Mouse (Mus musculus) liver, postnatal 0 days (tissue): ENCODE measurements around the gene Ankrd63. TPM values are rescaled to one million over a fixed set of nuclear protein-coding genes. Genes with fewer than 3 reads are reported as not detected.

Experiments
- ATAC-seq: fragments of 200-750 bp; cut with Nextera tagmentation; 2 replicates; pipeline ENCODE4 v1.8.0; 2017; ENCODE audit warnings: mild to moderate bottlenecking, moderate library complexity
- DNase-seq: peaks from one replicate; pipeline ENCODE4 v3.0.0-alpha.2; 2016
- H3K27ac ChIP-seq: fragments of 300-500 bp; sonication (generic); 2 replicates; pipeline ENCODE4 v1.5.1; 2014; ENCODE audit warnings: antibody characterized with exemption, moderate library complexity, mild to moderate bottlenecking, low read depth
- H3K27me3 ChIP-seq: fragments of 300-500 bp; sonication (generic); 2 replicates; pipeline ENCODE4 v1.6.1; 2014; ENCODE audit warnings: low read length, control low read depth, mixed read lengths; ENCODE audit not compliant: insufficient read depth
- H3K36me3 ChIP-seq: fragments of 300-500 bp; sonication (generic); replicated peaks from 2 replicates; pipeline ENCODE4 v1.6.1; 2014; ENCODE audit warnings: mild to moderate bottlenecking, control low read depth, low read length, moderate library complexity, mixed read lengths; ENCODE audit not compliant: insufficient read depth
- H3K4me1 ChIP-seq: fragments of 300-500 bp; sonication (generic); 2 replicates; pipeline ENCODE4 v1.6.1; 2014; ENCODE audit warnings: antibody characterized with exemption, mild to moderate bottlenecking, control low read depth; ENCODE audit not compliant: insufficient read depth
- H3K4me2 ChIP-seq: fragments of 300-500 bp; sonication (generic); 2 replicates; pipeline ENCODE4 v1.6.1; 2014; ENCODE audit warnings: low read depth, mild to moderate bottlenecking, low read length, moderate library complexity, mixed read lengths
- H3K4me3 ChIP-seq: fragments of 300-500 bp; sonication (generic); 2 replicates; pipeline ENCODE4 v1.5.1; 2014; ENCODE audit warnings: low read depth, low read length
- H3K9ac ChIP-seq: fragments of 300-500 bp; sonication (generic); replicated peaks from 2 replicates; pipeline ENCODE4 v1.6.1; 2014; ENCODE audit warnings: mild to moderate bottlenecking, moderate library complexity
- H3K9me3 ChIP-seq: fragments of 300-500 bp; sonication (generic); 2 replicates; pipeline ENCODE4 v1.6.1; 2016; ENCODE audit warnings: mild to moderate bottlenecking, control low read depth, low read length, mixed read lengths
- CTCF ChIP-seq: sonication (generic); IDR thresholded peaks from 2 replicates; pipeline ENCODE4 v1.5.1; 2016; ENCODE audit warnings: antibody characterized with exemption, low read depth
- EP300 ChIP-seq: IDR thresholded peaks from 2 replicates; pipeline ENCODE4 v1.6.1; 2016; ENCODE audit warnings: antibody characterized with exemption, low read depth, mild to moderate bottlenecking
- WGBS: fragments of 180-500 bp; shearing (Covaris S2); extraction: QIAGEN DNeasy Blood & Tissue Kit; methylation state at CpG from one replicate; pipeline ENCODE4 v1.1.7; 2014; ENCODE audit not compliant: insufficient replicate concordance; 5-methylcytosine and 5-hydroxymethylcytosine counted together
- polyA plus RNA-seq: library from polyadenylated mRNA; unstranded; fragments of >200 nt; fragmentation: Nextera tagmentation; extraction: Ambion mirVana; gene quantifications from 2 replicates; pipeline ENCODE4 v1.2.1, GENCODE M21; 2015

The Ankrd63 gene
- polyA plus RNA-seq, 1 experiment from 2014 or later, result 0.02 TPM

DNA sequence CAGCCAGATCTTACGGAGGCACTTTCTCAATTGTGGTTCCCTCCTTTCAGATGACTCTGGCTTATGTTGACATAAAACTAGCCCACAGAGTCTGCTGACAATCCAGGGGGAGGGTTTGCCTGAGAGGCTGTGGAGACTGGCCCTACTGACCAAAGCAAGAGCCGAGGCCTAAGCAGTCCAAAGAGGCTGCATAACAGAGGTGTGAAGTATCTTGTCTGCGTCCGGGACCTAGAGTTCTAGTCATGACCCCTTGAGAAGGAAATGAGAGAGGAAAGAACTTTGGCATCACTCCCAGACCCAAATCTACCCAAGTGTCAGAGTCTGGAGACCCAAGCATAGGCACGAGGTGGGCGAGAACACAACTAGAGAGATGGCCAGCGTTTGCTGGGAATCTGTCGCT, 17.1 kb downstream of the Ankrd63 start:
- H3K9me3 ChIP-seq, result no peaks in the 10 kb centered on the region
- H3K27me3 ChIP-seq, result no peaks in the 10 kb centered on the region
- H3K4me2 ChIP-seq, result no peak overlapping the region
- no peak for ATAC-seq
- H3K4me1 ChIP-seq, result no peaks in the 10 kb centered on the region
- H3K27ac ChIP-seq, result no peak overlapping the region
- WGBS, result 63% methylated on average over 8 of the region's 8 CpGs
- no peak overlapping the region for H3K4me3 ChIP-seq
- no peak for TF ChIP-seq EP300
- no peak for TF ChIP-seq CTCF
- no peak overlapping the region for H3K9ac ChIP-seq
- H3K36me3 ChIP-seq, result no peaks in the 10 kb centered on the region
- no peak for DNase-seq

DNA sequence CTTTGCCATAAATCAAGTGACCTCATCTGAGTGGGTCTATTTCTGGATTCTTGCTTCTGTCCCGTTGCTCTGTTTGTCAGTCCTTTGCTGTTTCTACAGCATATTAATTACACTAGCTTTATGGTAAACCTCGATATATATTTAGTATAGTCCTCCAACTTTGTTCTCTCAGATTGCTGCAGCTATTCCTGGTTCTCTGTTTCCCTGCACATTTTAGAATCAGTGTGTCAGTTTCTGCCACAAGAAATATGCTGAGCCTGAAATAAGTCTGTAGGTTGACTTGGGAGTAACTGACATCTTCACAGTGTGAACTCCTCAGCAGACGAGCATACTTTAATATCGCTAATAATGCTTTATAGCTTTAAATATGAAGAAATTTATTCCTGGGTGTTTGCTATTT, 18.7 kb downstream of the Ankrd63 start:
- 76% methylated on average over 4 of the region's 4 CpGs for WGBS

DNA sequence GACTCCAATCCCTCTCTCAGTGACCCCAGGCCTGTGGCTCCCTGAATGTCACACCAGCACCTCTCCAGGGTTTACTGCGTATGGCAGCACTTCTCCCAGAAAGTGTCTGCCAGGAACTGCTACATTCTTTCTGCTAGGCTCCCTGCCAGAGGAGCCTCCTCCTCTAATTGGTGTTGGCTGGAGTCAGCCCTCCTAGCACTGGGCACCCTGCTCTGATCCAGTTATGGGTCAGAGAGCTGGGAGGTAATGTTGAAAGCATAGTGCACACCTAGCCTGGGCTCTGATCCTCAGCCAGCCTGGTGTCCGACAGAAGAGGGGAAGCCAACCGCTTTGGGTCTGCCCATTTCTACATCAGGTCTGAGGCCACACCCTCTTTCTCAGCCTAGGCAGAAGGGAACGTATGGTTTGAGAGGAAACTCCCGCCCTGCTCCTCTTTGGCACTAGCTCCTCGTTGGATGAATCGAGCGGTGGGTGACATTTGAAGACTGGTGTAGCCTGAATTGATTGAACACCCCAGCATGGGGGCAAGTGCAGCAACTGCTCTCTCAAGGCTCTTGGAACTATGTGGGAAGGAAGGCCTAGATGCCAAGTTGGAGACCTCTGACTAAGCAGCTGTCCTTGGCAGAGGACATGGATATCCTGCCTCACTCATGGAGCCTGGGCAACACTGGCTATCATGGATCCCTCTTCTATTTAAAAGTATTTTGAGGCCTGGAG, 21.1 kb downstream of the Ankrd63 start:
- ATAC-seq (no peak), DNase-seq (no peak)
- no peak overlapping the region for H3K4me2 ChIP-seq
- TF ChIP-seq CTCF (no peak), EP300 (no peak)
- no peak overlapping the region for H3K4me3 ChIP-seq
- peaks cover 1% of the 10 kb centered on the region for H3K4me1 ChIP-seq
- H3K36me3 ChIP-seq, result no peaks in the 10 kb centered on the region
- H3K27me3 ChIP-seq, result peaks cover 12% of the 10 kb centered on the region
- 49% methylated on average over 8 of the region's 8 CpGs for WGBS
- H3K9me3 ChIP-seq, result no peaks in the 10 kb centered on the region
- no peak overlapping the region for H3K27ac ChIP-seq
- no peak overlapping the region for H3K9ac ChIP-seq

More for the DNA sequence above, 18.7 kb downstream of the Ankrd63 start:
- Histone ChIP-seq H3K27me3 (no peaks in the 10 kb centered on the region), H3K4me2 (no peak overlapping the region), H3K4me3 (no peak overlapping the region), H3K4me1 (no peaks in the 10 kb centered on the region), H3K27ac (no peak overlapping the region), H3K9me3 (no peaks in the 10 kb centered on the region), H3K9ac (no peak overlapping the region), H3K36me3 (no peaks in the 10 kb centered on the region)
- ATAC-seq, result no peak
- DNase-seq, result no peak
- TF ChIP-seq CTCF, result no peak
- TF ChIP-seq EP300, result no peak

DNA sequence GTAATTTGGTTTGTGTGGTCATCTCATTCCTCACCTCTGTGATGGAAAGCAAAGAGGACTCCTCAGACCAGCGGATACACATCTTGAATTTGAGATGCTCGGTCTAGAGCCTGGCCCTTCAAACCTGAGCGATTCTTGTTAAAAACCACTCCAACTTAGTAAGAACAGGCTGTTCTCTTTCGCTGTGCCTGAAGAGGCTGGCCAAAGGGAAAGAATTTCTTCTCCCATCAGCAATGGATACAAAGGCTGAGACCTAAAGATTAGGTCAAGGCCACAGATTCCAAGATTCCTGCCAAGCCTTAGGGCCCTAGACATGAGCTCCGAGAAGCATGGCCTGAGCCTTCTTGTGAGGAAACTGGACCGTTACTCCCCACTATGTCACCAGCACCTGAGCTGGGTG, 22.8 kb downstream of the Ankrd63 start:
- H3K27me3 ChIP-seq, result peaks cover 30% of the 10 kb centered on the region
- 86% methylated on average over 6 of the region's 6 CpGs for WGBS
- ATAC-seq (no peak), DNase-seq (no peak)
- no peak overlapping the region for H3K27ac ChIP-seq
- no peaks in the 10 kb centered on the region for H3K36me3 ChIP-seq
- no peak overlapping the region for H3K9ac ChIP-seq
- peaks cover 13% of the 10 kb centered on the region for H3K4me1 ChIP-seq
- H3K4me2 ChIP-seq, result no peak overlapping the region
- H3K4me3 ChIP-seq, result no peak overlapping the region
- TF ChIP-seq EP300 (no peak), CTCF (no peak)
- H3K9me3 ChIP-seq, result no peaks in the 10 kb centered on the region

DNA sequence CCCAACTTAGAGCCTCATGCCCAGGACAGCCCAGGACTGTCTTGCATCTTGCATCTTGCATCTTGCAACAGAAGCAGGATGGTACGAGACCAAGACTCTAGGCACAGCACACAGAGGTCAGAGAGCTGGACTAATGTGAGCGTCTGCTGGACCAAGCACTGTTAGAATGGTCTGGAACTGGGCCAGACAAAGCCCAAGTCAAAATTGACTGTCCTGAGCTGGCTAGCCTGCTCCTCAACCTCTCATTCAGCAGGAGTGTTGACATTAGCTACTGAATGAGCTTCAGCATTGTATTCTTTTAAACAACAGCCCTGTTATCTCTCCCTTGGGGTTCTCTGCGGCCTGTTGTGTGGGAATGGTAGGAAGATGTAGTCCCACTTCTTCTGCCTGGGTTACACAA, 24.2 kb downstream of the Ankrd63 start:
- Histone ChIP-seq H3K27ac (no peak overlapping the region), H3K4me3 (no peak overlapping the region), H3K36me3 (no peaks in the 10 kb centered on the region), H3K9ac (no peak overlapping the region), H3K4me1 (peaks cover 13% of the 10 kb centered on the region), H3K9me3 (no peaks in the 10 kb centered on the region), H3K27me3 (peaks cover 41% of the 10 kb centered on the region), H3K4me2 (no peak overlapping the region)
- TF ChIP-seq EP300, result no peak
- no peak for TF ChIP-seq CTCF
- no peak for ATAC-seq
- WGBS, result 70% methylated on average over 3 of the region's 3 CpGs
- DNase-seq, result no peak

DNA sequence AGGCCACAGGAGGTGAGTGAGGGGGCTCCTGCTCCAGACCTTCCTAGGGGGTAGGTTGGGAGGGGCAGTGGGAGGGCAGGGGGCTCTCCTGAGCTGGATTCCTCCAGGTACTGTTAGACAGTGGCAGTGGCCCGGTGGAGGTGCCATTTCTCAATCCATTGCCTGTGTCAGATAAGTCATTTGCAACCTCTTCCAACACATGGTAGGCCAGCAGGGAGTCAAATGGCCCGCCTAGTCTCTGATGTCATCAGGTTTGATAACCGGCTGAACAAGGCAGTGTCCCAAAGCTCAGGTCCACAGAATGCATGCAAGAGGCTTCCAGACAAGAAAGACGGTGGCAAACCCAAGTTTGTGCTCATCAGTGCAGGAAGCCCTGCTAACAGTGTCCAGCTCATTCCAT, 25.9 kb downstream of the Ankrd63 start:
- peaks cover 52% of the 10 kb centered on the region for H3K27me3 ChIP-seq
- H3K4me1 ChIP-seq, result peaks cover 13% of the 10 kb centered on the region
- ATAC-seq (peak; percentile 83), DNase-seq (peak; percentile 48)
- H3K4me3 ChIP-seq, result peak overlapping the region; percentile 56
- H3K27ac ChIP-seq, result no peak overlapping the region
- H3K9me3 ChIP-seq, result no peaks in the 10 kb centered on the region
- TF ChIP-seq CTCF (no peak), EP300 (no peak)
- H3K9ac ChIP-seq, result peak overlapping the region; percentile 57
- H3K4me2 ChIP-seq, result peak overlapping the region; percentile 90
- WGBS, result 18% methylated on average over 4 of the region's 4 CpGs
- no peaks in the 10 kb centered on the region for H3K36me3 ChIP-seq
